Mouse (Mus musculus) myocyte (in vitro differentiated cells): Measurements from ENCODE around the gene Slc15a1.

Experiments used
- E2F4 ChIP-seq: IDR thresholded peaks from one replicate; pipeline ENCODE4 v1.6.1; 2011; ENCODE audit warnings: mild to moderate bottlenecking, control low read depth, moderate library complexity; ENCODE audit not compliant: insufficient read depth
- MYOD1 ChIP-seq, 3 experiments: IDR thresholded peaks; one replicate each; pipeline ENCODE4 v1.6.1; 2011; ENCODE audit warnings: control low read depth in 2 of 3, low read depth in 2 of 3, mild to moderate bottlenecking in 2 of 3, moderate library complexity in 1 of 3; ENCODE audit not compliant: insufficient read length in 2 of 3, control insufficient read depth in 1 of 3
- POLR2A ChIP-seq: IDR thresholded peaks from one replicate; pipeline ENCODE4 v1.6.1; 2011; ENCODE audit warnings: low read depth, mild to moderate bottlenecking, control low read depth, moderate library complexity; ENCODE audit not compliant: insufficient read length
- POLR2AphosphoS2 ChIP-seq: IDR thresholded peaks from one replicate; pipeline ENCODE4 v1.6.1; 2011; ENCODE audit warnings: low read depth, control low read depth; ENCODE audit not compliant: insufficient read length
- REST ChIP-seq: IDR thresholded peaks from one replicate; pipeline ENCODE4 v1.6.1; 2011; ENCODE audit warnings: mild to moderate bottlenecking, control low read depth, moderate library complexity; ENCODE audit not compliant: insufficient read depth, insufficient read length
- SRF ChIP-seq: IDR thresholded peaks from one replicate; pipeline ENCODE4 v1.6.1; 2011; ENCODE audit warnings: low read depth; ENCODE audit not compliant: control insufficient read depth, insufficient read length
- TCF12 ChIP-seq: IDR thresholded peaks from one replicate; pipeline ENCODE4 v1.6.1; 2011; ENCODE audit warnings: mild to moderate bottlenecking, control low read depth; ENCODE audit not compliant: poor library complexity, insufficient read depth, severe bottlenecking
- USF1 ChIP-seq: IDR thresholded peaks from one replicate; pipeline ENCODE4 v1.6.1; 2011; ENCODE audit warnings: low read depth, mild to moderate bottlenecking, control low read depth, moderate library complexity

- no peak for TF ChIP-seq SRF
- TF ChIP-seq REST = no peak
- TF ChIP-seq POLR2A = no peak
- no peak for TF ChIP-seq USF1
- TF ChIP-seq POLR2AphosphoS2 = no peak
- TF ChIP-seq MYOD1 (IDR thresholded peaks at IDR 0.05; ENCODE audit: control insufficient read depth in 1 of 3, insufficient read length in 2 of 3, low read depth in 2 of 3) = no peak
- TF ChIP-seq TCF12 = no peak
- TF ChIP-seq E2F4 = no peak
Observed at GRCm38 (mm10) chr14:121440807-121441206, 64.2 kb downstream of the Slc15a1 start.
